Mouse (Mus musculus) ovary, postnatal 14 days (tissue): ENCODE measurements around the gene C1qa.

Experiments used
- DNase-seq: peaks from one replicate; pipeline ENCODE4 v3.0.0; 2022; ENCODE audit warnings: low spot score

The C1qa gene

GRCm38 (mm10) chr4:136861806-136862205 lies 36.8 kb downstream of the C1qa start:
- no peak for DNase-seq

GRCm38 (mm10) chr4:136860022-136860421 lies 38.6 kb downstream of the C1qa start:
- DNase-seq, result no peak

- no peak for DNase-seq
Observed at GRCm38 (mm10) chr4:136855081-136855480, 43.5 kb downstream of the C1qa start.

GRCm38 (mm10) chr4:136852989-136853388 lies 45.6 kb downstream of the C1qa start:
- no peak for DNase-seq

GRCm38 (mm10) chr4:136852119-136852518 lies 46.5 kb downstream of the C1qa start:
- DNase-seq, result no peak

GRCm38 (mm10) chr4:136848565-136848964 lies 50.0 kb downstream of the C1qa start:
- no peak for DNase-seq

GRCm38 (mm10) chr4:136847166-136847565 lies 51.4 kb downstream of the C1qa start:
- no peak for DNase-seq
